Mouse (Mus musculus): ENCODE results near the gene Gm11549.

DNA sequence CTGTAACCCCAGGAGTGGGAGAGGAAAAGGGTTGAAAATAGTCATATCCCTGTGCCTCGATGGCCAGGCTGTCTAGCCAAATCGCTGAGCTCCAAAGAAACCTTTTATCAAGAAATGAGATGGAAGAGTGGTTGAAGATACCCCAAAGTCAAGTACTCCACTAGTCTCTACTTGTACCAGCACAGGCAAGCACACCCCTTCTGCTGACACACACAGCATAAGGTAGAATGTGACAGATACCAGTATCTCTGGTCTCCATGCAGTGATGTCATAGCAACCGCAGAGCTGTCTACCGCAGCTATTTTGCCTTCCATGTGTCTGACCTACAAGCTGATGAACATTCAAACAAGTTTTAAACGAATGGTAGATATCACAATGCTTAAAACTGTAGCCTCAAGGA lies 48.2 kb upstream of the Gm11549 start:
- no peak for TF ChIP-seq CTCF (IDR thresholded peaks at IDR 0.05; ENCODE audit: control insufficient read depth, insufficient read depth, low read length)
- TF ChIP-seq POLR2A (IDR thresholded peaks at IDR 0.05; ENCODE audit: borderline replicate concordance, control insufficient read depth, low read depth, low read length) = no peak

All from bone marrow, adult 2 months (tissue).